Mouse (Mus musculus) embryonic facial prominence, embryonic 15.5 days (tissue): ENCODE measurements at regions not wholly inside any gene's neighbourhood (a gene's known extent, or its start where the extent isn't known, plus 50 kb on each side); places are given as distances from the start of the nearest gene placed in this dataset.
"Not testable (repeated sequence)": the region's sequence is repeated elsewhere in the genome, so short reads cannot be mapped to it uniquely, and the experiment has no call there.

ENCODE experiments used
- ATAC-seq: fragments of 200-750 bp; cut with Nextera tagmentation; 2 replicates; pipeline ENCODE4 v1.8.0; 2017; ENCODE audit warnings: low read depth, moderate TSS enrichment; ENCODE audit not compliant: insufficient number of reproducible peaks, low FRiP score, low TSS enrichment
- H3K27ac ChIP-seq: fragments of 300-500 bp; sonication (generic); replicated peaks from 2 replicates; pipeline ENCODE4 v1.5.1; 2015; ENCODE audit warnings: mild to moderate bottlenecking, inconsistent platforms
- H3K27me3 ChIP-seq: fragments of 300-500 bp; sonication (generic); 2 replicates; pipeline ENCODE4 v1.6.1; 2015; ENCODE audit warnings: inconsistent platforms
- H3K36me3 ChIP-seq: fragments of 300-500 bp; sonication (generic); 2 replicates; pipeline ENCODE4 v1.6.1; 2015; ENCODE audit warnings: mild to moderate bottlenecking, inconsistent platforms
- H3K4me1 ChIP-seq: fragments of 300-500 bp; sonication (generic); 2 replicates; pipeline ENCODE4 v1.6.1; 2015; ENCODE audit warnings: inconsistent platforms
- H3K4me2 ChIP-seq: fragments of 300-500 bp; sonication (generic); replicated peaks from 2 replicates; pipeline ENCODE4 v1.6.1; 2015; ENCODE audit warnings: mild to moderate bottlenecking, inconsistent platforms
- H3K4me3 ChIP-seq: fragments of 300-500 bp; sonication (generic); replicated peaks from 2 replicates; pipeline ENCODE4 v1.5.1; 2015; ENCODE audit warnings: mild to moderate bottlenecking, inconsistent platforms
- H3K9ac ChIP-seq: fragments of 300-500 bp; sonication (generic); 2 replicates; pipeline ENCODE4 v1.6.1; 2015; ENCODE audit warnings: inconsistent platforms
- H3K9me3 ChIP-seq: fragments of 300-500 bp; sonication (generic); replicated peaks from 2 replicates; pipeline ENCODE4 v1.6.1; 2016; ENCODE audit warnings: inconsistent platforms
- WGBS: fragments of 180-500 bp; shearing (Covaris S2); methylation state at CpG from one replicate; pipeline ENCODE4 v1.1.7; 2015; 5-methylcytosine and 5-hydroxymethylcytosine counted together

- Histone ChIP-seq H3K9ac (no peak overlapping the region), H3K27ac (no peak overlapping the region), H3K4me3 (no peak overlapping the region), H3K4me2 (no peak overlapping the region), H3K27me3 (no peaks in the 10 kb centered on the region), H3K4me1 (no peaks in the 10 kb centered on the region), H3K9me3 (no peaks in the 10 kb centered on the region), H3K36me3 (no peaks in the 10 kb centered on the region)
- WGBS = 45% methylated on average over 4 of the region's 4 CpGs
- no peak for ATAC-seq
Measured at GRCm38 (mm10) chr13:26865930-26866555, 96.1 kb upstream of the Hdgfl1 start.

GRCm38 (mm10) chr13:26867794-26868193 lies 97.8 kb upstream of the Hdgfl1 start:
- Histone ChIP-seq H3K9ac (no peak overlapping the region), H3K4me3 (no peak overlapping the region), H3K9me3 (no peaks in the 10 kb centered on the region), H3K36me3 (no peaks in the 10 kb centered on the region), H3K4me2 (no peak overlapping the region), H3K4me1 (no peaks in the 10 kb centered on the region), H3K27me3 (no peaks in the 10 kb centered on the region), H3K27ac (no peak overlapping the region)
- 66% methylated on average over 3 of the region's 3 CpGs for WGBS
- ATAC-seq = no peak

GRCm38 (mm10) chr13:26916477-26916876 lies 140.9 kb upstream of the Prl start:
- Histone ChIP-seq H3K27ac (no peak overlapping the region), H3K4me3 (no peak overlapping the region), H3K4me2 (no peak overlapping the region), H3K36me3 (no peaks in the 10 kb centered on the region), H3K27me3 (no peaks in the 10 kb centered on the region), H3K9me3 (no peaks in the 10 kb centered on the region), H3K9ac (no peak overlapping the region), H3K4me1 (no peaks in the 10 kb centered on the region)
- ATAC-seq = no peak
- WGBS = 58% methylated on average over 7 of the region's 7 CpGs

GRCm38 (mm10) chr13:26932695-26933438 lies 124.5 kb upstream of the Prl start:
- Histone ChIP-seq H3K4me3 (no peak overlapping the region), H3K9ac (no peak overlapping the region), H3K4me1 (0 out of 2 replicates have a peak, but pooled peaks cover 6% of the 10 kb centered on the region), H3K9me3 (no peaks in the 10 kb centered on the region), H3K27ac (0 out of 2 replicates have a peak overlapping the region, but pooled peaks have one; percentile 8), H3K36me3 (no peaks in the 10 kb centered on the region), H3K4me2 (no peak overlapping the region), H3K27me3 (no peaks in the 10 kb centered on the region)
- WGBS = 13% methylated on average over 4 of the region's 4 CpGs
- ATAC-seq = peak; percentile 69; the same call in 1 of the 2 replicates

- Histone ChIP-seq H3K9ac (no peak overlapping the region), H3K4me2 (no peak overlapping the region), H3K27ac (no peak overlapping the region), H3K9me3 (no peaks in the 10 kb centered on the region), H3K4me3 (no peak overlapping the region), H3K4me1 (0 out of 2 replicates have a peak, but pooled peaks cover 6% of the 10 kb centered on the region), H3K27me3 (no peaks in the 10 kb centered on the region), H3K36me3 (no peaks in the 10 kb centered on the region)
- no peak for ATAC-seq
- WGBS = 41% methylated on average over 5 of the region's 5 CpGs
Measured at GRCm38 (mm10) chr13:26933838-26934237, 123.5 kb upstream of the Prl start.

- Histone ChIP-seq H3K36me3 (no peaks in the 10 kb centered on the region), H3K9me3 (no peaks in the 10 kb centered on the region), H3K4me2 (no peak overlapping the region), H3K27ac (no peak overlapping the region), H3K4me3 (no peak overlapping the region), H3K27me3 (no peaks in the 10 kb centered on the region), H3K4me1 (no peaks in the 10 kb centered on the region), H3K9ac (no peak overlapping the region)
- ATAC-seq = no peak
Measured at GRCm38 (mm10) chr13:26940436-26940835, 116.9 kb upstream of the Prl start.

GRCm38 (mm10) chr13:26944487-26944886 lies 112.9 kb upstream of the Prl start:
- Histone ChIP-seq H3K4me1 (no peaks in the 10 kb centered on the region), H3K4me3 (no peak overlapping the region), H3K27me3 (no peaks in the 10 kb centered on the region), H3K4me2 (no peak overlapping the region), H3K9ac (no peak overlapping the region), H3K9me3 (no peaks in the 10 kb centered on the region), H3K27ac (no peak overlapping the region), H3K36me3 (no peaks in the 10 kb centered on the region)
- ATAC-seq = no peak
- WGBS = 63% methylated on average over 3 of the region's 3 CpGs

- H3K4me1 ChIP-seq = no peaks in the 10 kb centered on the region
- no peaks in the 10 kb centered on the region for H3K36me3 ChIP-seq
- ATAC-seq = no peak
- H3K4me2 ChIP-seq = no peak overlapping the region
- no peak overlapping the region for H3K4me3 ChIP-seq
- no peaks in the 10 kb centered on the region for H3K27me3 ChIP-seq
- no peak overlapping the region for H3K27ac ChIP-seq
- WGBS = 93% methylated on average over 2 of the region's 2 CpGs
- no peak overlapping the region for H3K9ac ChIP-seq
- no peaks in the 10 kb centered on the region for H3K9me3 ChIP-seq
Measured at GRCm38 (mm10) chr13:26951461-26951860, 105.9 kb upstream of the Prl start.

- ATAC-seq = no peak
- Histone ChIP-seq H3K9me3 (no peaks in the 10 kb centered on the region), H3K4me2 (no peak overlapping the region), H3K4me3 (no peak overlapping the region), H3K4me1 (no peaks in the 10 kb centered on the region), H3K9ac (no peak overlapping the region), H3K27ac (no peak overlapping the region), H3K27me3 (no peaks in the 10 kb centered on the region), H3K36me3 (no peaks in the 10 kb centered on the region)
- 77% methylated on average over 2 of the region's 2 CpGs for WGBS
Measured at GRCm38 (mm10) chr13:26953834-26954233, 103.5 kb upstream of the Prl start.

GRCm38 (mm10) chr13:26959534-26960100 lies 97.8 kb upstream of the Prl start:
- Histone ChIP-seq H3K27ac (no peak overlapping the region), H3K9ac (no peak overlapping the region), H3K9me3 (no peaks in the 10 kb centered on the region), H3K4me2 (no peak overlapping the region), H3K4me1 (no peaks in the 10 kb centered on the region), H3K27me3 (no peaks in the 10 kb centered on the region), H3K36me3 (no peaks in the 10 kb centered on the region), H3K4me3 (no peak overlapping the region)
- WGBS = 56% methylated on average over 4 of the region's 4 CpGs
- no peak for ATAC-seq

GRCm38 (mm10) chr13:26960531-26960930 lies 96.8 kb upstream of the Prl start:
- H3K27ac ChIP-seq, H3K9me3 ChIP-seq, H3K4me2 ChIP-seq, H3K27me3 ChIP-seq, H3K36me3 ChIP-seq, H3K9ac ChIP-seq, H3K4me1 ChIP-seq, ATAC-seq, H3K4me3 ChIP-seq: not testable (repeated sequence)
